In the genomic region with DNA sequence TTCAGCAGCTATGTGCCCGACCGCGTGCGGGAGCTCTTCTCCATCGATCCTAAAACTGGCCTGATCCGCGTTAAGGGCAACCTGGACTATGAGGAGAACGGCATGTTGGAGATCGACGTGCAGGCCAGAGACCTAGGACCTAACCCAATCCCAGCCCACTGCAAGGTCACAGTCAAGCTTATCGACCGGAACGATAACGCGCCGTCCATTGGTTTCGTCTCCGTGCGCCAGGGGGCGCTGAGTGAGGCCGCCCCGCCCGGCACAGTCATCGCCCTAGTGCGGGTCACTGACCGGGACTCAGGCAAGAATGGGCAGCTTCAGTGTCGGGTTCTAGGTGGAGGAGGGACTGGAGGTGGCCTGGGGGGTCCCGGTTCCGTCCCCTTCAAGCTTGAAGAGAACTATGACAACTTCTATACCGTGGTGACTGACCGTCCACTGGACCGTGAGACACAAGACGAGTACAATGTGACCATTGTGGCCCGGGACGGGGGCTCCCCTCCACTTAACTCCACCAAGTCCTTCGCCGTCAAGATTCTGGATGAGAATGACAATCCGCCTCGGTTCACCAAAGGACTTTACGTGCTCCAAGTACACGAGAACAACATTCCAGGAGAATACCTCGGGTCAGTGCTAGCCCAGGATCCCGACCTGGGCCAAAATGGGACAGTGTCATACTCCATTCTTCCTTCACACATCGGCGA, we compare ENCODE assay signal across 9 mouse cellular contexts. TPM values are rescaled to one million over a fixed set of nuclear protein-coding genes. Genes with fewer than 3 reads are reported as not detected.
A peak's percentile ranks its signal among the peaks of the same experiment; 100 is the strongest.
DNase-seq lines count a peak whose midpoint lies in the region; ATAC-seq and TF ChIP-seq lines count a peak whose summit lies in the region.
"Had no signal": no experiment of that assay in that cellular context is flagged by ENCODE, and none has a peak within 500 bp of the region (broad histone marks: within the 10 kb centered on the region; RNA-seq: fewer than 3 reads in every experiment).

No protein-coding gene starts in this region.

- peak; percentile 9; the same call in 1 of the 2 replicates for TF ChIP-seq CTCF in spleen, adult 2 months (IDR thresholded peaks at IDR 0.05; ENCODE audit: extremely low read depth, insufficient read depth, insufficient read length, insufficient replicate concordance)
- TF ChIP-seq CTCF in midbrain, postnatal 0 days (IDR thresholded peaks at IDR 0.05): peak; percentile 77

- H3K4me1 ChIP-seq in spleen, adult 2 months (ENCODE audit: control insufficient read depth, insufficient read depth, insufficient read length): no peaks in the 10 kb centered on the region; the same call in 1 of the 2 replicates
- peaks cover 6% of the 10 kb centered on the region; the same call in 1 of the 2 replicates for H3K4me1 ChIP-seq in forebrain, embryonic 11.5 days (replicated peaks; ENCODE audit: control insufficient read depth, insufficient read depth, low read length)
- H3K4me1 ChIP-seq in heart, embryonic 15.5 days (replicated peaks): peaks cover 49% of the 10 kb centered on the region
- peaks cover 37% of the 10 kb centered on the region for H3K4me1 ChIP-seq in kidney, embryonic 16.5 days (ENCODE audit: insufficient read depth, low read length)
- 0 out of 2 replicates have a peak, but pooled peaks cover 4% of the 10 kb centered on the region for H3K4me1 ChIP-seq in liver, embryonic 11.5 days (replicated peaks; ENCODE audit: control insufficient read depth, insufficient read depth, low read length)
- H3K4me1 ChIP-seq in midbrain, postnatal 0 days (ENCODE audit: insufficient read depth, low read length): no peaks in the 10 kb centered on the region

- no peak for DNase-seq in spleen, adult 2 months (ENCODE audit: low read depth in 1 of 2, low spot score in 2 of 2)
- no peak for DNase-seq in spleen, postnatal 36 days (ENCODE audit: low spot score in 2 of 2)
- DNase-seq in forebrain, embryonic 11.5 days (ENCODE audit: low spot score): peak; percentile 84
- peak; percentile 43 for DNase-seq in liver, embryonic 11.5 days (ENCODE audit: low spot score)
- peak; percentile 56 for DNase-seq in midbrain, postnatal 0 days (ENCODE audit: low spot score)
- DNase-seq in thymus, postnatal 36 days: no peak

- 15% methylated on average over 45 of the region's 45 CpGs for WGBS in spleen, adult 2 months
- 5% methylated on average over 45 of the region's 45 CpGs for WGBS in forebrain, embryonic 11.5 days
- 8% methylated on average over 45 of the region's 45 CpGs for WGBS in heart, embryonic 15.5 days
- 6% methylated on average over 45 of the region's 45 CpGs for WGBS in kidney, embryonic 16.5 days
- WGBS in liver, embryonic 11.5 days: 11% methylated on average over 45 of the region's 45 CpGs
- 5% methylated on average over 45 of the region's 45 CpGs for WGBS in midbrain, postnatal 0 days

- H3K9ac ChIP-seq in forebrain, embryonic 11.5 days (ENCODE audit: low read length): no peak overlapping the region
- H3K9ac ChIP-seq in heart, embryonic 15.5 days: no peak overlapping the region
- peak overlapping the region; percentile 38; the same call in 1 of the 2 replicates for H3K9ac ChIP-seq in kidney, embryonic 16.5 days (replicated peaks; ENCODE audit: low read length)
- H3K9ac ChIP-seq in liver, embryonic 11.5 days (ENCODE audit: low read depth, low read length): no peak overlapping the region
- H3K9ac ChIP-seq in midbrain, postnatal 0 days (replicated peaks; ENCODE audit: low read length, poor library complexity, severe bottlenecking): peak overlapping the region; percentile 77

- peak overlapping the region; percentile 94 for H3K4me2 ChIP-seq in forebrain, embryonic 11.5 days (ENCODE audit: low read depth, low read length, severe bottlenecking)
- peak overlapping the region; percentile 94 for H3K4me2 ChIP-seq in heart, embryonic 15.5 days
- peak overlapping the region; percentile 81 for H3K4me2 ChIP-seq in kidney, embryonic 16.5 days (replicated peaks; ENCODE audit: low read depth, low read length)
- H3K4me2 ChIP-seq in liver, embryonic 11.5 days: peak overlapping the region; percentile 77
- H3K4me2 ChIP-seq in midbrain, postnatal 0 days (ENCODE audit: low read depth, low read length, poor library complexity, severe bottlenecking): peak overlapping the region; percentile 81

- H3K27me3 ChIP-seq in spleen, adult 2 months (ENCODE audit: control insufficient read depth, insufficient read depth, low read length): peaks cover 17% of the 10 kb centered on the region
- H3K27me3 ChIP-seq in forebrain, embryonic 11.5 days (ENCODE audit: control insufficient read depth, insufficient read depth, low read length): peaks cover 18% of the 10 kb centered on the region
- H3K27me3 ChIP-seq in heart, embryonic 15.5 days: peaks cover 34% of the 10 kb centered on the region
- peaks cover 37% of the 10 kb centered on the region for H3K27me3 ChIP-seq in kidney, embryonic 16.5 days (ENCODE audit: insufficient read depth, low read length)
- peaks cover 52% of the 10 kb centered on the region for H3K27me3 ChIP-seq in liver, embryonic 11.5 days (replicated peaks; ENCODE audit: control insufficient read depth, insufficient read depth, low read length)
- no peaks in the 10 kb centered on the region for H3K27me3 ChIP-seq in midbrain, postnatal 0 days (ENCODE audit: insufficient read depth, low read length)
- H3K27me3 ChIP-seq: CH12.LX had no signal

- no peak for TF ChIP-seq POLR2A in spleen, adult 2 months (IDR thresholded peaks at IDR 0.05; ENCODE audit: low read depth, low read length)

- no peaks in the 10 kb centered on the region for H3K36me3 ChIP-seq in spleen, adult 2 months (ENCODE audit: control insufficient read depth, insufficient read depth, low read length)
- no peaks in the 10 kb centered on the region for H3K36me3 ChIP-seq in forebrain, embryonic 11.5 days (ENCODE audit: control insufficient read depth, insufficient read depth, low read length)
- H3K36me3 ChIP-seq in heart, embryonic 15.5 days: no peaks in the 10 kb centered on the region
- H3K36me3 ChIP-seq in kidney, embryonic 16.5 days (ENCODE audit: insufficient read depth, low read length): no peaks in the 10 kb centered on the region
- H3K36me3 ChIP-seq in liver, embryonic 11.5 days (ENCODE audit: control insufficient read depth, insufficient read depth, low read length): no peaks in the 10 kb centered on the region
- H3K36me3 ChIP-seq in midbrain, postnatal 0 days (ENCODE audit: insufficient read depth, low read length): no peaks in the 10 kb centered on the region

- no peaks in the 10 kb centered on the region for H3K9me3 ChIP-seq in forebrain, embryonic 11.5 days (ENCODE audit: control insufficient read depth, low read length)
- no peaks in the 10 kb centered on the region for H3K9me3 ChIP-seq in heart, embryonic 15.5 days (replicated peaks)
- H3K9me3 ChIP-seq in kidney, embryonic 16.5 days (ENCODE audit: low read length): no peaks in the 10 kb centered on the region
- no peaks in the 10 kb centered on the region for H3K9me3 ChIP-seq in liver, embryonic 11.5 days (ENCODE audit: control insufficient read depth, low read length)
- H3K9me3 ChIP-seq in midbrain, postnatal 0 days (ENCODE audit: low read length): no peaks in the 10 kb centered on the region

- H3K27ac ChIP-seq in spleen, adult 2 months (ENCODE audit: insufficient read depth, low read length): no peak overlapping the region
- no peak overlapping the region for H3K27ac ChIP-seq in forebrain, embryonic 11.5 days (ENCODE audit: low read depth, low read length)
- H3K27ac ChIP-seq in heart, embryonic 15.5 days: no peak overlapping the region
- no peak overlapping the region for H3K27ac ChIP-seq in kidney, embryonic 16.5 days (ENCODE audit: low read length)
- no peak overlapping the region for H3K27ac ChIP-seq in liver, embryonic 11.5 days (ENCODE audit: low read depth, low read length)
- peak overlapping the region; percentile 81; the same call in 1 of the 2 replicates for H3K27ac ChIP-seq in midbrain, postnatal 0 days (ENCODE audit: low read depth, low read length)

- H3K4me3 ChIP-seq in spleen, adult 2 months (ENCODE audit: extremely low read depth, insufficient read depth, insufficient read length): peak overlapping the region; percentile 24; the same call in 1 of the 2 replicates
- H3K4me3 ChIP-seq in forebrain, embryonic 11.5 days (ENCODE audit: low read depth, low read length): peak overlapping the region; percentile 54
- peak overlapping the region; percentile 69 for H3K4me3 ChIP-seq in heart, embryonic 15.5 days
- peak overlapping the region; percentile 58 for H3K4me3 ChIP-seq in kidney, embryonic 16.5 days (ENCODE audit: low read length)
- peak overlapping the region; percentile 52 for H3K4me3 ChIP-seq in liver, embryonic 11.5 days (ENCODE audit: low read depth, low read length)
- peak overlapping the region; percentile 73 for H3K4me3 ChIP-seq in midbrain, postnatal 0 days (ENCODE audit: low read depth, low read length)

- ATAC-seq in forebrain, embryonic 11.5 days (replicated peaks; ENCODE audit: low FRiP score): peak; percentile 6; the same call in 1 of the 2 replicates
- no peak for ATAC-seq in heart, embryonic 15.5 days (replicated peaks; ENCODE audit: insufficient number of reproducible peaks, insufficient read depth, low FRiP score, low read depth)
- no peak for ATAC-seq in kidney, embryonic 16.5 days (ENCODE audit: low FRiP score, low TSS enrichment)
- peak; percentile 22; the same call in 1 of the 2 replicates for ATAC-seq in liver, embryonic 11.5 days (replicated peaks; ENCODE audit: low FRiP score)
- ATAC-seq in midbrain, postnatal 0 days (ENCODE audit: low FRiP score): peak; percentile 18; the same call in 1 of the 2 replicates

RNA-seq across cellular contexts. Expression of gene Pcdh17, which starts 3.7 kb away (rescaled TPM):
- 1.4 and 1.5 TPM in 2 replicates for polyA plus RNA-seq in spleen, adult 2 months (2012; rRNA removed)
- polyA plus RNA-seq in forebrain, embryonic 11.5 days (2014; fragmentation: Nextera tagmentation; extraction: Ambion mirVana): 7.3 and 8.7 TPM in 2 replicates
- 2.8 and 3.2 TPM in 2 replicates for polyA plus RNA-seq in heart, embryonic 15.5 days (2015; fragmentation: Nextera tagmentation; extraction: Ambion mirVana)
- 7.6 and 8.2 TPM in 2 replicates for polyA plus RNA-seq in kidney, embryonic 16.5 days (2015; fragmentation: Nextera tagmentation; extraction: Ambion mirVana)
- 3.1 and 3.3 TPM in 2 replicates for polyA plus RNA-seq in liver, embryonic 11.5 days (2014; fragmentation: Nextera tagmentation; extraction: Ambion mirVana)
- total RNA-seq in midbrain, postnatal 0 days (2014; rRNA removed): 79.3 and 81.2 TPM in 2 replicates
- 33.8 and 42.2 TPM in 2 replicates for polyA plus RNA-seq in midbrain, postnatal 0 days (2015; fragmentation: Nextera tagmentation; extraction: Ambion mirVana)

Comparison
In these comparisons a context has a peak if more than half of its experiments do, and no peak if none do; other contexts are left out.
1. DNase-seq: peak in forebrain, embryonic 11.5 days (single experiment), liver, embryonic 11.5 days (single experiment) and midbrain, postnatal 0 days (single experiment); none in spleen, adult 2 months (0 of 2), spleen, postnatal 36 days (0 of 2) and thymus, postnatal 36 days (0 of 2).
2. ATAC-seq: peak in forebrain, embryonic 11.5 days (single experiment), liver, embryonic 11.5 days (single experiment) and midbrain, postnatal 0 days (single experiment); none in heart, embryonic 15.5 days (single experiment) and kidney, embryonic 16.5 days (single experiment).
3. H3K9ac ChIP-seq: peak in kidney, embryonic 16.5 days (single experiment) and midbrain, postnatal 0 days (single experiment); none in forebrain, embryonic 11.5 days (single experiment), heart, embryonic 15.5 days (single experiment) and liver, embryonic 11.5 days (single experiment).
4. Peak in every context shown above with its lines, with median percentiles within 50 percentile points of each other: H3K4me3 ChIP-seq and H3K4me2 ChIP-seq.